Mouse (Mus musculus): ENCODE results near the gene Smarcad1.
A peak's percentile ranks its signal among the peaks of the same experiment; 100 is the strongest.

Gene Smarcad1

GRCm38 (mm10) chr6:65079139-65079538 lies 36.8 kb downstream of the Smarcad1 start:
- no peak for DNase-seq (ENCODE audit: extremely low spot score, low spot score)

DNA sequence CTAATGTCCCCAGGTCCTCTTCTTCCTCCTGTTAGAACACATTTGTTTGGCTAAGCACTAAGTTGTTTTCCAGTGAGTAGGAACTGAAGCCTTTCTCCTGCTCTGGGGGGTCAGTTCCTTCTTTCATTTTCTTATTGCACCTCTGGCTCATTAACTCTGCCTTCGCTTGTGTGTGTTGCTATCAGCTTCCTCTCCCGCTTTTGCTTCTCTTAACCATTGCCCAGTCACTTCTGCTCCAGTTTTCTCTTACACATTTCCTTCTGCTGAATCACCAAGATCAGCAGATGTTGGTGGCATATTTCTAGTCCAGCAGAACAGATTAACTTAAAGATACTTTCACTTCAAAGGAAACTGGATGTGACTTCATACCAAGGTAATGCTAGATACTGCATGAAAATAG lies 72.5 kb downstream of the Smarcad1 start:
- DNase-seq (ENCODE audit: extremely low spot score, low spot score) = no peak

DNA sequence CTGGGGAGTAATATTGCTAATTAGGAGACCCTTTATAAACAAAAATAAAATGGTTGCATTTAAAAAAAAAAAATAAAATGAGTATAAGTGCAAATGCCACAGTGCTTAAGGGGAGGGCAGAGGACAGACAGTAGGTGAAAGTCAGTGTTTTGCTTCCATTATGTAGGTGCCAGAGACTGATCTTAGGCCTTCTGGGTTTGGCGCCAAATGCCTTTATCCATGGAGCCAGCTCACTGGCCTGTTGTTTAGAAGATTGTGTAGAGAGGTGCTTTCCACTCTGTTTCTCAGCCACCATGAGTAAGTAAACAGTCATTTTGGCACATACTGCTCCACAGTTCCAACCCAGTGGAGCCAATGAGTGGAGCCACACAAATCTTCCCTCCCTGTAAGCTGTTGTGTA lies 75.2 kb downstream of the Smarcad1 start:
- DNase-seq (ENCODE audit: extremely low spot score, low spot score) = no peak

GRCm38 (mm10) chr6:65126074-65126726 lies 83.8 kb downstream of the Smarcad1 start:
- DNase-seq (ENCODE audit: extremely low spot score, low spot score) = peak; percentile 54

- DNase-seq (ENCODE audit: extremely low spot score, low spot score) = no peak
These were observed 90.0 kb downstream of the Smarcad1 start for GRCm38 (mm10) chr6:65132376-65132775.

GRCm38 (mm10) chr6:65137802-65138201 lies 95.4 kb downstream of the Smarcad1 start:
- DNase-seq (ENCODE audit: extremely low spot score, low spot score) = no peak

- DNase-seq (ENCODE audit: extremely low spot score, low spot score) = no peak
These were observed 95.9 kb downstream of the Smarcad1 start for GRCm38 (mm10) chr6:65138243-65138642.

DNA sequence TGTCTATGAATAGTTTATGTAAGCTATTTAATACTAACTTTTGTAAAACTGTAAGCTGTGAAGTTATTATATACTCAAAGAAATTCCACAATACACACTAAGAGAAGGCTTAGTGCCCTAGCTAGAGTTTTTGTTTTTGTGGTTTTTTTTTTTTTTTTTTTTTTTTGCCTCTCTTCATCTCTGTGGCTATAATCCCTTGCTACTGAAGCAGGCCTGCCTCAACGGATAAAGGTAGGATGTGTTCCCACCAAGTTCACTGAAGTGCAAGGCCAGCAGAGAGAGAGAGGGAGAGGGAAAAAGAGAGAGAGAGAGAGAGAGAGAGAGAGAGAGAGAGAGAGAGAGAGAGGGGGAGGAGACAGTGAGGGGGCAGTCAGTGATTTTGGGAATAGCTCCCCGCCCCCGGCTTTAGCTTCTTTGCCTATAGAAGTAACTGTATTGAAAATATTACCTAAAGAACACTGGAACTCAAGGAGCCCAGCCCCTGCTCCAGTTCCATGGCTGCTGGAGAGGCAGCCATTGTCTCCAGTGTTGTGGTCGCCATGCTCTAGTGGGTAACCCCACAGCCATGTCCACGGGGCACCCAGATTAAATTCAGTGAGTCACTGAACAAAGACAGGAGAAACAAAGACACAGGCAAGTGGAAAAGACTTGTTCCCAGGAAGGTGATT lies 97.8 kb downstream of the Smarcad1 start:
- no peak for DNase-seq (ENCODE audit: extremely low spot score, low spot score)

DNA sequence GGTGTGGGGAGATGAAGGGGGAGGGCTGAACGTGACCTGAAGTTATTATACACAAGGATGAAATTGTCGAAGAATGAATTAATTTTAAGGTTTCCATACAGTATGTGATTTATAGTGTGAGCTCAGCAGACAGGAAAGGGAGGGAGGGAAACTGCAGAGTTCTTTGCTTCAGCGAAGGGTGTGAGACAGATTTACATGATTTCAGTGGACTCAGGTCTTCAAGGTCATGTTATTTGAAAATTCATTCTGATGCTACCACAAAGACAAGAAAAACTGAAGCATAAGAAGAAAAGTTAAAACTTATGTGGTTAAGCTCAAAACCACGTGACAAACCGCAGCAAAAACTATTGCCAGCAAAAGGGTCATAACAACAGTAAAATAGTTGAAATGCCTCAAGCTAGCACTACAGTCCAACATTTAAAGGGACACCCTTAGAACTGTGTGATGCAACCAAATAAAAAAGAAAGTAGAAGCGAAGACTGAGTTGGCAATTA lies 98.4 kb downstream of the Smarcad1 start:
- no peak for DNase-seq (ENCODE audit: extremely low spot score, low spot score)

DNA sequence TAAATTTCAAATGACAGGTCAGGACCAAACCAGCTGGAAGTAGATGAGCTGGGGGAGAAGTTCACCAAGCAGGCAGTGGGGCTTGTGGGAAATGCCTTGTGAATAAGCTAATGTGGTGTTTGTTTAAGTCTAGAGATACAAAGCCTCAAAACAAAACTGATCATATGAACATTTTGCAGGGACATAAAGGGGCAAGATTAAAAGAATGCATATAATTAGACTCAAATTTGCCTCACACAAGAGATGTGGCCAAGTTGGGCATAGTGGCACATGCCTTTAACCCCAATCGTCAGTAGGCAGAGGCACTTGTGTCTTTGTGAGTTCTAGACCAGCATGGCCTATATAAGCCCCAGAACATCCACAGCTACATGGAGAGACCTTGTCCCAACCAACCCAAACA lies 99.9 kb downstream of the Smarcad1 start:
- DNase-seq (ENCODE audit: extremely low spot score, low spot score) = no peak

GRCm38 (mm10) chr6:65144621-65145205 lies 102.3 kb downstream of the Smarcad1 start, which contains the start of gene Hpgds:
Hpgds (minus strand) TSS chr6:65144908.
- no peak for DNase-seq (ENCODE audit: extremely low spot score, low spot score)

DNA sequence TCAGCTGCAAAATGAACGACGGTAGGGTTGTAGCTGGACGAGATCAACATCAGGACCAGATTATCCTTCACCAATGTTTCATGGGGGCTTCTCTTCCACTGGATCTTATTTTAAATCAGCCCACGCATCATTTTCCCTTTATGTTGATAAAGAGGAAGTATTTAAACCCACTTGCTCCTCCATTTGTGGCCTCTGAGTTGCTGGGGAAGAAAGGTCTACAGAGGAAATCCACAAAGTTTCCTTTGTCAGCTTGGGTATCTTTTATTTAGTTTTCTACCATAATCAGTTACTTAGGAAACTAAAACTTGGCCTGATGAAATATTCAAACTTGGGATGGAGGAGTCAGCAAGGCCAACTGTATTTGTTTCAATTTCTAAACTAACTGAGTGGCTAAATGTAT lies 104.0 kb downstream of the Smarcad1 start:
- DNase-seq (ENCODE audit: extremely low spot score, low spot score) = no peak

GRCm38 (mm10) chr6:65150703-65151102 lies 108.3 kb downstream of the Smarcad1 start:
- no peak for DNase-seq (ENCODE audit: extremely low spot score, low spot score)

DNA sequence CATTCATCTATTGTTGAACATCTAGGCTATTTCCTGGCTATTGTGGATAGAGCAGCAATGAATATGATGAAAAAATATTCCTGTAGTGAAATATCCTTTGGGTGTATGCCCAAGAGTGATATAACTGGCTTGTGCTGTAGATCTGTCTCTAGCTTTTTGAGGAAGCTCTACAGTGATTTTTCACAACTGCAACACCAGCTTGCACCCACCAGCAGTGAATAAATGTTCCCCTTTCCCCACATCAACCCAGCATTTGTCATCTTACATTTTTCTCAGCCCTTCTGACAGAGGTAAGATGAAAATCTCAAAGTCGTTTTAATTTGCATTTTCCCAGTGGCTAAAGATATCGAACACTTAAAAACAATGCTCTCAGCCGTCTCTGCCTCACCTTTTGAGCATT lies 111.2 kb downstream of the Smarcad1 start:
- no peak for DNase-seq (ENCODE audit: extremely low spot score, low spot score)

- no peak for DNase-seq (ENCODE audit: extremely low spot score, low spot score)
These were observed 114.7 kb downstream of the Smarcad1 start for GRCm38 (mm10) chr6:65157042-65157441.

DNA sequence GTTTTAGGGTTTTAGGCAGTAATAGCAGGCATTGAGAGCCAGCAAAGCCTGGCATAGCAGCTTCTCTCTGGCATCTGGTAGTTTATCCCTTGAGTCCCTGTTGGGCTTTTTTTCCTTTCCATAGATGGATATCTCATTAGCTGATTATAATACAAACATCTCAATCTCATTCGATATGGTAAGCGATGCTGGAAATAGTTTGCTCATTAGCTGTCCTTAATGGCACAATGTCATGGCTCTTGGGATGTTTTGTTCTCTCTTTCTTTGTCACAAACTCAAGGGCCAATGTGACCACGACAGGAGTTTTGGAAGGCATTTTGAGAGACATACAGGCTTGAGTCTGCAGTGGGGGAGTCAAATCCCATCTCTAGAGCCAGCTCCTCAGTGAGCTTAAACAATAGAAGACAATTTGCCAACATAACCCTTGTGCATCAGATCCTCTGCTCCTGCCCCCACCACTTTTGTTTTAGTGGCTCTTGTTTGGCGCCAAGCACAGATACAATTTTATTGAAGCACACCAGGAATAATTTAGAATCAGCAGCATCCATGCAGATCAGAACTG lies 117.1 kb downstream of the Smarcad1 start:
- no peak for DNase-seq (ENCODE audit: extremely low spot score, low spot score)

DNA sequence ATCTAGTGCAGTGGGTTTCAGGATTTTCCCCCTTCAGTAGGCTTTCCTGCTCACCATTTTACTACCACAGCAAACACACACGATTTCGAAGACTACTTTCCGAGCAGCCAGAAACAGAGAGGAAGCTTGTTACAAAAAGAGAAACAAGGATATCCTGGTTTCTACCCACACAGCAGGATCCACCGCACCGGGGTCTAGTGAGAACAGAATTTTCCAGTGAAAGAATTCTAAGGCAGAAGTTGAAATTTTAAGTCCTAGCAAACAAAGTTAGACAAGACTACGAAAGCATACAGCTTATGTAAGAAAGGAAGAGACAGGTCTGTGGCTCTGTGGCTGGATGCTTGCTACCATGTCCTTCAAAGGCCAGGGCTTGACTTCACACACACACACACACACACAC lies 121.8 kb downstream of the Smarcad1 start:
- no peak for DNase-seq (ENCODE audit: extremely low spot score, low spot score)

DNA sequence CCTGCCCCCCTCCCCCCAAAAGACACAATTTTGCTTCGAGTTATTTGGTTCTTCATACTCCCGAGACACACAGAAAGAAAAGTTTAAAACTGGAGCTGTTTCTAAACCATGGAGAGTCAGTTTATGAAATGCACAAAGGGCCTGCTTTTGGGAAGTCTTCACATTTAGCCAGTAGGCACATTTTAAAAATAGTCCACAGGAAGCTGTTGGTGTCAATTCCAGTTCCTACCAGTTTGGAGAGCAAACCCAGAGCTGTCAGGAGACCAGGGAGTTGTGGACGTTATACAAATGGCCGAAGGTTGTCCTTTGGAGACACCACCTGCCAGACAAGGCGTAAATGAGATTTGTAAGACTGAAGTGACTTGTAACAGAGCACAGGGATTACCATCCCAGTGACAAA lies 122.6 kb downstream of the Smarcad1 start:
- DNase-seq (ENCODE audit: extremely low spot score, low spot score) = no peak
